Mouse (Mus musculus): ENCODE measurements at regions not wholly inside any gene's neighbourhood (a gene's known extent, or its start where the extent isn't known, plus 50 kb on each side); places are given as distances from the start of the nearest gene placed in this dataset.

- DNase-seq (ENCODE audit: low spot score), result no peak
Measured at GRCm38 (mm10) chr6:52429204-52429552, 115.9 kb downstream of the Evx1 start.

GRCm38 (mm10) chr6:52433234-52433633 is 119.9 kb downstream of the Evx1 start:
- DNase-seq (ENCODE audit: low spot score), result no peak

- DNase-seq (ENCODE audit: low spot score), result no peak
Measured at GRCm38 (mm10) chr6:52434771-52435170, 121.5 kb downstream of the Evx1 start.

GRCm38 (mm10) chr6:52435358-52435757 is 122.1 kb downstream of the Evx1 start:
- DNase-seq (ENCODE audit: low spot score), result no peak

GRCm38 (mm10) chr6:52438366-52438765 is 125.1 kb downstream of the Evx1 start:
- no peak for DNase-seq (ENCODE audit: low spot score)

- no peak for DNase-seq (ENCODE audit: low spot score)
Measured at GRCm38 (mm10) chr6:52439204-52439603, 125.9 kb downstream of the Evx1 start.

GRCm38 (mm10) chr6:52440160-52440559 is 126.9 kb downstream of the Evx1 start:
- DNase-seq (ENCODE audit: low spot score), result no peak

GRCm38 (mm10) chr6:52443112-52443984 is 130.1 kb downstream of the Evx1 start:
- DNase-seq (ENCODE audit: low spot score), result no peak

- no peak for DNase-seq (ENCODE audit: low spot score)
Measured at GRCm38 (mm10) chr6:52458828-52459227, 145.5 kb downstream of the Evx1 start.

- DNase-seq (ENCODE audit: low spot score), result no peak
Measured at GRCm38 (mm10) chr6:52461186-52461585, 147.9 kb downstream of the Evx1 start.

GRCm38 (mm10) chr6:52463369-52463768 is 150.1 kb downstream of the Evx1 start:
- DNase-seq (ENCODE audit: low spot score), result no peak

- no peak for DNase-seq (ENCODE audit: low spot score)
Measured at GRCm38 (mm10) chr6:52464571-52464970, 151.3 kb downstream of the Evx1 start.

- no peak for DNase-seq (ENCODE audit: low spot score)
Measured at GRCm38 (mm10) chr6:52465834-52466525, 152.7 kb downstream of the Evx1 start.

- DNase-seq (ENCODE audit: low spot score), result no peak
Measured at GRCm38 (mm10) chr6:52470831-52471230, 157.5 kb downstream of the Evx1 start.

- DNase-seq (ENCODE audit: low spot score), result no peak
Measured at GRCm38 (mm10) chr6:52471384-52471957, 158.2 kb downstream of the Evx1 start.

GRCm38 (mm10) chr6:52472008-52472407 is 158.7 kb downstream of the Evx1 start:
- DNase-seq (ENCODE audit: low spot score), result no peak

- no peak for DNase-seq (ENCODE audit: low spot score)
Measured at GRCm38 (mm10) chr6:52473042-52473589, 159.8 kb downstream of the Evx1 start.

GRCm38 (mm10) chr6:52473924-52474323 is 160.6 kb downstream of the Evx1 start:
- DNase-seq (ENCODE audit: low spot score), result no peak

GRCm38 (mm10) chr6:52475676-52476075 is 162.4 kb downstream of the Evx1 start:
- DNase-seq (ENCODE audit: low spot score), result no peak

- DNase-seq (ENCODE audit: low spot score), result no peak
Measured at GRCm38 (mm10) chr6:52476907-52477306, 163.3 kb downstream of the Hibadh start.

GRCm38 (mm10) chr6:52477380-52477779 is 162.8 kb downstream of the Hibadh start:
- no peak for DNase-seq (ENCODE audit: low spot score)

- DNase-seq (ENCODE audit: low spot score), result no peak
Measured at GRCm38 (mm10) chr6:52478624-52479023, 161.6 kb downstream of the Hibadh start.

- no peak for DNase-seq (ENCODE audit: low spot score)
Measured at GRCm38 (mm10) chr6:52479200-52479599, 161.0 kb downstream of the Hibadh start.
